Mouse (Mus musculus) MEL (cell line): Measurements from ENCODE around the gene Tacc3. TPM values are rescaled to one million over a fixed set of nuclear protein-coding genes. Genes with fewer than 3 reads are reported as not detected.

Source experiments
- DNase-seq: peaks from one replicate; pipeline ENCODE4 v3.0.0; 2011; ENCODE audit warnings: low read depth, low spot score
- H3K27ac ChIP-seq: 2 replicates; pipeline ENCODE4 v1.5.1; 2012; ENCODE audit warnings: low read depth, mild to moderate bottlenecking, control low read depth, low read length, moderate library complexity; ENCODE audit not compliant: control insufficient read depth
- H3K27me3 ChIP-seq, 2 experiments: fragments of 150-350 bp in 1 of 2; sonication (generic) in 1 of 2; 2 replicates each; pipeline ENCODE4 v1.6.1; 2012; ENCODE audit warnings: low read length in 2 of 2, mild to moderate bottlenecking in 2 of 2, improper control_type of control experiment in 1 of 2, moderate library complexity in 1 of 2; ENCODE audit not compliant: insufficient read depth in 2 of 2, control insufficient read depth in 1 of 2
- H3K36me3 ChIP-seq, 2 experiments: 2 replicates each; pipeline ENCODE4 v1.6.1; 2012 to 2014; ENCODE audit warnings: low read length in 2 of 2, improper control_type of control experiment in 1 of 2, inconsistent platforms in 1 of 2, mild to moderate bottlenecking in 1 of 2; ENCODE audit not compliant: insufficient read depth in 2 of 2, control insufficient read depth in 1 of 2
- H3K4me1 ChIP-seq, 2 experiments: fragments of 150-350 bp in 1 of 2; sonication (generic) in 1 of 2; 2 replicates each; pipeline ENCODE4 v1.6.1; 2012; ENCODE audit warnings: low read length in 2 of 2, improper control_type of control experiment in 1 of 2, mild to moderate bottlenecking in 1 of 2; ENCODE audit not compliant: insufficient read depth in 2 of 2, control insufficient read depth in 1 of 2
- H3K4me3 ChIP-seq, 2 experiments: fragments of 150-350 bp in 1 of 2; sonication (generic) in 1 of 2; 2 replicates each; pipeline ENCODE4 v1.5.1; 2012; ENCODE audit warnings: low read depth in 2 of 2, low read length in 2 of 2, mild to moderate bottlenecking in 2 of 2, moderate library complexity in 2 of 2, control low read depth in 1 of 2, improper control_type of control experiment in 1 of 2; ENCODE audit not compliant: control insufficient read depth in 1 of 2, insufficient read depth in 1 of 2
- H3K79me2 ChIP-seq: 2 replicates; pipeline ENCODE4 v1.6.1; 2012; ENCODE audit warnings: mild to moderate bottlenecking, low read length, moderate library complexity; ENCODE audit not compliant: control insufficient read depth, poor library complexity, insufficient read depth
- H3K9ac ChIP-seq: 2 replicates; pipeline ENCODE4 v1.6.1; 2012; ENCODE audit warnings: low read depth, mild to moderate bottlenecking, control low read depth, low read length, moderate library complexity; ENCODE audit not compliant: control insufficient read depth, poor library complexity, severe bottlenecking
- H3K9me3 ChIP-seq: fragments of 150-350 bp; sonication (generic); replicated peaks from 2 replicates; pipeline ENCODE4 v1.6.1; 2012; ENCODE audit warnings: mild to moderate bottlenecking, low read length, improper control_type of control experiment, moderate library complexity; ENCODE audit not compliant: insufficient read depth
- E2F4 ChIP-seq: IDR thresholded peaks from 2 replicates; pipeline ENCODE4 v1.6.1; 2011; ENCODE audit warnings: low read depth, low read length, improper control_type of control experiment, borderline replicate concordance
- ELF1 ChIP-seq: IDR thresholded peaks from 2 replicates; pipeline ENCODE4 v1.6.1; 2014; ENCODE audit warnings: low read depth, mild to moderate bottlenecking, inconsistent platforms, low read length, improper control_type of control experiment, moderate library complexity
- EP300 ChIP-seq, 2 experiments: IDR thresholded peaks; 2 replicates each; pipeline ENCODE4 v1.6.1; 2011; ENCODE audit warnings: improper control_type of control experiment in 2 of 2, low read length in 2 of 2, low read depth in 1 of 2, mild to moderate bottlenecking in 1 of 2
- GABPA ChIP-seq: IDR thresholded peaks from 2 replicates; pipeline ENCODE4 v1.6.1; 2012; ENCODE audit warnings: low read depth, mild to moderate bottlenecking, inconsistent platforms, low read length, improper control_type of control experiment, moderate library complexity
- GATA1 ChIP-seq: IDR thresholded peaks from 2 replicates; pipeline ENCODE4 v1.6.1; 2011; ENCODE audit warnings: low read depth, low read length, improper control_type of control experiment
- HCFC1 ChIP-seq: IDR thresholded peaks from 2 replicates; pipeline ENCODE4 v1.6.1; 2012; ENCODE audit warnings: low read depth, mild to moderate bottlenecking, inconsistent platforms, low read length, improper control_type of control experiment, moderate library complexity
- KAT2A ChIP-seq: conservative IDR thresholded peaks from 2 replicates; pipeline ENCODE4 v1.6.1; 2012; ENCODE audit warnings: low read depth, low read length, improper control_type of control experiment, inconsistent platforms
- MAX ChIP-seq: IDR thresholded peaks from 2 replicates; pipeline ENCODE4 v1.6.1; 2011; ENCODE audit warnings: low read length, improper control_type of control experiment
- MEF2A ChIP-seq: IDR thresholded peaks from 2 replicates; pipeline ENCODE4 v1.6.1; 2014; ENCODE audit warnings: low read depth, mild to moderate bottlenecking, inconsistent platforms, low read length, improper control_type of control experiment; ENCODE audit not compliant: poor library complexity, insufficient replicate concordance, severe bottlenecking; ENCODE audit errors: extremely low read depth
- MYB ChIP-seq: IDR thresholded peaks from 2 replicates; pipeline ENCODE4 v1.6.1; 2011; ENCODE audit warnings: mild to moderate bottlenecking, low read depth, low read length, improper control_type of control experiment
- NRF1 ChIP-seq: IDR thresholded peaks from 2 replicates; pipeline ENCODE4 v1.6.1; 2014; ENCODE audit warnings: low read depth, mild to moderate bottlenecking, inconsistent platforms, low read length, improper control_type of control experiment, moderate library complexity; ENCODE audit not compliant: poor library complexity, insufficient read depth, severe bottlenecking
- POLR2AphosphoS2 ChIP-seq: IDR thresholded peaks from 2 replicates; pipeline ENCODE4 v1.6.1; 2011; ENCODE audit warnings: low read length, improper control_type of control experiment
- RCOR1 ChIP-seq: IDR thresholded peaks from 2 replicates; pipeline ENCODE4 v1.6.1; 2012; ENCODE audit warnings: low read depth, mild to moderate bottlenecking, inconsistent platforms, low read length, improper control_type of control experiment
- SMC3 ChIP-seq: IDR thresholded peaks from 2 replicates; pipeline ENCODE4 v1.6.1; 2011; ENCODE audit warnings: low read depth, low read length, improper control_type of control experiment
- TAL1 ChIP-seq: IDR thresholded peaks from 2 replicates; pipeline ENCODE4 v1.6.1; 2012; ENCODE audit warnings: mild to moderate bottlenecking, inconsistent platforms, low read length, moderate library complexity, mixed read lengths
- TBP ChIP-seq: IDR thresholded peaks from 2 replicates; pipeline ENCODE4 v1.8.0; 2011; ENCODE audit warnings: low read depth, low read length, improper control_type of control experiment
- USF1 ChIP-seq: IDR thresholded peaks from 2 replicates; pipeline ENCODE4 v1.6.1; 2014; ENCODE audit warnings: low read depth, mild to moderate bottlenecking, inconsistent platforms, low read length, improper control_type of control experiment, moderate library complexity
- ZC3H11A ChIP-seq: IDR thresholded peaks from 2 replicates; pipeline ENCODE4 v1.6.1; 2012; ENCODE audit warnings: low read depth, mild to moderate bottlenecking, inconsistent platforms, low read length, improper control_type of control experiment
- polyA plus RNA-seq, 2 experiments: library from polyadenylated mRNA; stranded (reverse) in 1 of 2; unstranded in 1 of 2; fragments of >175 nt in 1 of 2; fragments of >200 nt in 1 of 2; gene quantifications; 2 replicates each; pipeline versions ENCODE4 v1.2.1 to v1.2.4; 2012; ENCODE audit warnings: low replicate concordance in 2 of 2, low read depth in 1 of 2; ENCODE audit not compliant: insufficient read length in 2 of 2, insufficient read depth in 1 of 2, missing spikeins in 1 of 2
- total RNA-seq: library from RNA; depleted of rRNA; stranded (reverse); fragments of 300-350 nt; gene quantifications from 2 replicates; pipeline ENCODE4 v1.2.3, GENCODE M21; 2012

Gene Tacc3
- total and polyA plus RNA-seq, 3 experiments: 149 to 609 (median 165) TPM

DNA sequence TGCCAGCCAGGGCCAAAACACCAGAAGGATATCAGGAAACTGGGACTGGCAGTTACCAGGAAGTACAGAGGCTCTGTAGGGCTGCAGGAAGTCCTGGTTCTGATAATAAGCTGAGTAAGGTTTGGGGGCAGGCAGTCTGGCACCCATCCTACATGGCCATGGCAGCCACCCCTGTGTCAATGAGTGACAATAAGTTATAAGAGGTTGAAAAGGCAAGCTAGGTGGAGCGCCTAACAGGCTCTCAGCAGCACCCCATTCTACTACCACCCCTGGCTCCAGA lies 48.4 kb downstream of the Tacc3 start:
- H3K4me3 ChIP-seq: no peak overlapping the region

GRCm38 (mm10) chr5:33707163-33707562 lies 49.2 kb downstream of the Tacc3 start:
- no peaks in the 10 kb centered on the region for H3K9me3 ChIP-seq
- no peak for TF ChIP-seq E2F4
- TF ChIP-seq USF1: no peak
- TF ChIP-seq MAX: no peak
- no peak for TF ChIP-seq KAT2A
- TF ChIP-seq ZC3H11A: no peak
- TF ChIP-seq SMC3: no peak
- no peak for TF ChIP-seq NRF1
- TF ChIP-seq POLR2AphosphoS2: no peak
- TF ChIP-seq, all 39 proteins: peak for 0
- peak; percentile 25 for DNase-seq
- Histone ChIP-seq H3K27ac (no peak overlapping the region), H3K4me3 (no peak overlapping the region), H3K4me1 (peaks cover 0 to 19% of the 10 kb centered on the region in 2 experiments; a peak in 2 of 4 replicates), H3K79me2 (no peaks in the 10 kb centered on the region), H3K9ac (no peak overlapping the region), H3K27me3 (no peaks in the 10 kb centered on the region; a peak in 1 of 4 replicates), H3K36me3 (peaks cover 0 to 13% of the 10 kb centered on the region in 2 experiments; a peak in 2 of 4 replicates)

More for the DNA sequence above, 48.4 kb downstream of the Tacc3 start:
- Histone ChIP-seq H3K4me1 (peaks cover 0 to 19% of the 10 kb centered on the region in 2 experiments; a peak in 2 of 4 replicates), H3K9ac (peak overlapping the region; percentile 1; the same call in 1 of the 2 replicates), H3K36me3 (peaks cover 0 to 13% of the 10 kb centered on the region in 2 experiments; a peak in 2 of 4 replicates), H3K9me3 (no peaks in the 10 kb centered on the region), H3K79me2 (no peaks in the 10 kb centered on the region), H3K27me3 (no peaks in the 10 kb centered on the region; a peak in 1 of 4 replicates), H3K27ac (0 out of 2 replicates have a peak overlapping the region, but pooled peaks have one; percentile 5)
- no peak for TF ChIP-seq POLR2AphosphoS2
- peak; percentile 44 to 73 for TF ChIP-seq EP300 (IDR thresholded peaks at IDR 0.05; ENCODE audit: low read depth in 1 of 2, low read length in 2 of 2)
- no peak for TF ChIP-seq KAT2A
- TF ChIP-seq MYB: no peak
- TF ChIP-seq ELF1: peak; percentile 75
- TF ChIP-seq SMC3: no peak
- TF ChIP-seq HCFC1: no peak
- TF ChIP-seq GATA1: peak; percentile 71
- TF ChIP-seq TBP: 0 out of 2 replicates have a peak, but pooled peaks have one; percentile 30
- TF ChIP-seq MEF2A: no peak
- no peak for TF ChIP-seq MAX
- no peak for TF ChIP-seq E2F4
- no peak for TF ChIP-seq GABPA
- no peak for TF ChIP-seq RCOR1
- TF ChIP-seq TAL1: peak; percentile 33; the same call in 1 of the 2 replicates
- peak; percentile 64 for DNase-seq
